Mouse (Mus musculus) ES-Bruce4 (cell line): ENCODE measurements around the gene Fdxacb1.

ENCODE experiments used
- CTCF ChIP-seq: IDR thresholded peaks from one replicate; pipeline ENCODE4 v1.8.1; 2011; ENCODE audit warnings: low read depth, low read length
- EP300 ChIP-seq: IDR thresholded peaks from 2 replicates; pipeline ENCODE4 v1.6.1; 2011; ENCODE audit warnings: low read depth, low read length; ENCODE audit not compliant: insufficient read depth
- POLR2A ChIP-seq: IDR thresholded peaks from one replicate; pipeline ENCODE4 v1.8.1; 2011; ENCODE audit warnings: low read length; ENCODE audit not compliant: insufficient read depth

GRCm38 (mm10) chr9:50729600-50729999, 38.4 kb upstream of the Fdxacb1 start:
- TF ChIP-seq CTCF (no peak), POLR2A (no peak), EP300 (no peak)
